Mouse (Mus musculus) midbrain, embryonic 16.5 days (tissue): ENCODE measurements around the gene Psme1. TPM values are rescaled to one million over a fixed set of nuclear protein-coding genes. Genes with fewer than 3 reads are reported as not detected.

Experiments
- ATAC-seq: fragments of 200-750 bp; cut with Nextera tagmentation; 2 replicates; pipeline ENCODE4 v1.8.0; 2017; ENCODE audit warnings: moderate TSS enrichment
- H3K27ac ChIP-seq: fragments of 300-500 bp; sonication (generic); 2 replicates; pipeline ENCODE4 v1.5.1; 2014; ENCODE audit warnings: mild to moderate bottlenecking, low read length, mixed read lengths
- H3K27me3 ChIP-seq: fragments of 300-500 bp; sonication (generic); 2 replicates; pipeline ENCODE4 v1.6.1; 2014; ENCODE audit warnings: low read depth, low read length, mixed read lengths; ENCODE audit not compliant: control insufficient read depth, insufficient read depth
- H3K36me3 ChIP-seq: fragments of 300-500 bp; sonication (generic); 2 replicates; pipeline ENCODE4 v1.6.1; 2014; ENCODE audit warnings: mild to moderate bottlenecking, low read length, moderate library complexity, mixed read lengths; ENCODE audit not compliant: control insufficient read depth, insufficient read depth
- H3K4me1 ChIP-seq: fragments of 300-500 bp; sonication (generic); 2 replicates; pipeline ENCODE4 v1.6.1; 2014; ENCODE audit warnings: mild to moderate bottlenecking, low read length, mixed read lengths; ENCODE audit not compliant: control insufficient read depth, insufficient read depth
- H3K4me2 ChIP-seq: fragments of 300-500 bp; sonication (generic); 2 replicates; pipeline ENCODE4 v1.6.1; 2014; ENCODE audit warnings: mild to moderate bottlenecking, low read length, mixed read lengths
- H3K4me3 ChIP-seq: fragments of 300-500 bp; sonication (generic); 2 replicates; pipeline ENCODE4 v1.5.1; 2014; ENCODE audit warnings: low read depth, mild to moderate bottlenecking, low read length, moderate library complexity, mixed read lengths
- H3K9ac ChIP-seq: fragments of 300-500 bp; sonication (generic); 2 replicates; pipeline ENCODE4 v1.6.1; 2014; ENCODE audit warnings: low read depth, low read length, mixed read lengths
- H3K9me3 ChIP-seq: fragments of 300-500 bp; sonication (generic); replicated peaks from 2 replicates; pipeline ENCODE4 v1.6.1; 2014; ENCODE audit warnings: mild to moderate bottlenecking, low read length, mixed read lengths; ENCODE audit not compliant: control insufficient read depth, poor library complexity, severe bottlenecking
- WGBS: fragments of 180-500 bp; shearing (Covaris S2); extraction: QIAGEN DNeasy Blood & Tissue Kit; methylation state at CpG from one replicate; pipeline ENCODE4 v1.1.7; 2014; 5-methylcytosine and 5-hydroxymethylcytosine counted together
- polyA plus RNA-seq: library from polyadenylated mRNA; unstranded; fragments of >200 nt; fragmentation: Nextera tagmentation; extraction: Ambion mirVana; gene quantifications from 2 replicates; pipeline ENCODE4 v1.2.1, GENCODE M21; 2015

The Psme1 gene
- polyA plus RNA-seq, 1 experiment from 2014 or later, result 262 TPM

DNA sequence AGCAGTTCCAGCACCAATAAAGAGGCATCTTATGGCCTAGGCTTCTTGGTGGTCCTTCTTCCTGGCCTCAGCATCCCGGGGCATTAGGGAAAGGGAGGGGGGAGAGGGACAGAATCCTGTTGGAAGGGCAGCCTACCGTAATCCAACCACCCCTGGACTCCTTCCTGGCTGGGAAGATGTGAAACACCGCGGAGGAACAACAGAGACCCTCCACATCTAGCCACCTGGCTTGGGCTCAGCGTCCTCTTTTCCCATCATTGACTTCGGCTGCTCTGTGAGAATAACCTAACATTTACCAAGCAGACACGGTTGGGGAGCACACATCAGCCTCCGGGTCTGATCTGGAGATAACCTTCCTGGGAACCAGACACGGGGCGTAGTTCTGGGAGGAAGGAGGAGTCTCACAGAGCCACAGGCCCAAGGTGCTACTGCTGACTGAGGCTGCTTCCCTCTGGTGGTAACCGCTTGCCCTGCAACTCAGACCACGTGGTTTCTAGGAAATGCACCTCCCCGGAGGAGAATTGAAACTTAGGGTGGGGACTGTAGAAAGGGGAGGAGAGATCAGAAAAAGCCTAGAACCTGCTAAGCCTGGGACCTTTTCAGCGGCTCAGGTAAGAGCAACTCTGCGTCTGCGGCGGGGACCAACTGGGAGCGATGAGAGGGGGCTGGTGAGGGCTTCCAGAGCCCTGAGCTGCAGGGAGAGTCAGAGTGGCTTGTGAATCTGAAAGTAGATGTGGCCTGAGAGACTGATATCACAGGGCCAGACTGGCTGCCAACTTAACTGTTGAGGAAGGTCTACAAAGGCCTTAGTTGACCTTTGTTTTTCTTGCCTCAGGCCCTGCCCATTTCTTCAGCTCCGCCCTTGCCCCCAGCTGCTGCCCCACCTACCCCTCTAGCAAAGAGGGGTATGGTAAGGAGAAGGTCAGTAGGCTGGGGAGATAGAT, 26.0 kb downstream of the Psme1 start:
- Histone ChIP-seq H3K36me3 (peaks cover 45% of the 10 kb centered on the region), H3K9ac (peak overlapping the region; percentile 41; the same call in 1 of the 2 replicates), H3K9me3 (no peaks in the 10 kb centered on the region), H3K4me2 (peak overlapping the region; percentile 50), H3K27me3 (no peaks in the 10 kb centered on the region), H3K27ac (peak overlapping the region; percentile 28; the same call in 1 of the 2 replicates), H3K4me1 (peaks cover 7% of the 10 kb centered on the region; the same call in 1 of the 2 replicates), H3K4me3 (peak overlapping the region; percentile 28)
- 23% methylated on average over 19 of the region's 19 CpGs for WGBS
- ATAC-seq, result peak; percentile 88

DNA sequence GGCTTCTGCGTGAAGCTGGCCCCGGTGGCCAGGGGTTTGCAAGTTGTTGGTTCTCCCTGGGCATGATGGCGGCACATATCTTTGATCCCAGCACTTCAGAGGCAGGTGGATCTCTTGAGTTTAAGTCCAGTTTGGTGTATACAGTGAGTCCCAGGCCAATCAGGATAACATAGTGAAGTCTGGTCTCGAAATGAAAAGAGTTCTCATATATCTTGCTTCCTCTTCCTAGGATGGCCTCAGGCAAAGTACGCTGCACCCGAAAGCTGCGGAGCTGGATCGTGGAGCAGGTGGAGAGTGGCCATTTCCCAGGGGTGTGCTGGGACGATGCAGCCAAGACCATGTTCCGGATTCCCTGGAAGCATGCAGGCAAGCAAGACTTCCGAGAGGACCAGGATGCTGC, 26.9 kb downstream of the Psme1 start:
- Histone ChIP-seq H3K9me3 (no peaks in the 10 kb centered on the region), H3K4me1 (peaks cover 7% of the 10 kb centered on the region; the same call in 1 of the 2 replicates), H3K4me3 (no peak overlapping the region), H3K9ac (no peak overlapping the region), H3K36me3 (peaks cover 43% of the 10 kb centered on the region), H3K27ac (no peak overlapping the region), H3K27me3 (no peaks in the 10 kb centered on the region), H3K4me2 (no peak overlapping the region)
- WGBS, result 94% methylated on average over 11 of the region's 11 CpGs
- ATAC-seq, result no peak

DNA sequence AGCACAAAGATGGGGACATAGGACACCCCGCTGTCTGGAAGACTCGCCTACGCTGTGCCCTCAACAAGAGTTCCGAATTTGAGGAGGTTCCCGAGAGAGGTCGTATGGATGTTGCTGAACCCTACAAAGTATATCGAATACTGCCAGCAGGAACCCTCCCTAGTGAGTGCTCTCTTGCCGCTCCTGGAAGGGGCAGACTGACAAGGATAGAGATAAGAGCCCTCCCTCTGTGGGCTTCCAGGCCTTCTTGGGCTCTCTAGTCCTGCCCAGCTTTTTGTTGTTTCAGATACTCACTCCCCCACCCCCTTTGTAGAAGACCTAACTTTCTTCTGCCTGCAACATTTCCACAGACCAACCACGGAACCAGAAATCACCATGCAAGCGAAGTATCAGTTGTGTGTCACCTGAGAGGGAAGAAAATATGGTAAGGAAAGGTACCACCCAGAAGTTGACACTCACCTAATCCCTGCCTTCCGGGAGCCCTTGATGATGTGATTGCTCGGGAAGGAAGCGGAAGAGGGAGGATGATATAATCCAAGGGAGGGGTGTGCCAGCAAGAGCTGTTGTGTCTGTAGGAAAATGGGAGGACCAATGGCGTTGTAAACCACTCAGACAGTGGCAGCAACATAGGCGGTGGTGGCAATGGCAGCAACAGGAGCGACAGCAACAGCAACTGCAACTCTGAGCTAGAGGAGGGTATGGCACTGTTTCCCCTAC, 28.0 kb downstream of the Psme1 start:
- Histone ChIP-seq H3K4me2 (no peak overlapping the region), H3K4me1 (peaks cover 7% of the 10 kb centered on the region; the same call in 1 of the 2 replicates), H3K9me3 (no peaks in the 10 kb centered on the region), H3K27me3 (no peaks in the 10 kb centered on the region), H3K36me3 (peaks cover 38% of the 10 kb centered on the region), H3K9ac (no peak overlapping the region), H3K27ac (no peak overlapping the region), H3K4me3 (no peak overlapping the region)
- no peak for ATAC-seq
- 97% methylated on average over 16 of the region's 16 CpGs for WGBS

DNA sequence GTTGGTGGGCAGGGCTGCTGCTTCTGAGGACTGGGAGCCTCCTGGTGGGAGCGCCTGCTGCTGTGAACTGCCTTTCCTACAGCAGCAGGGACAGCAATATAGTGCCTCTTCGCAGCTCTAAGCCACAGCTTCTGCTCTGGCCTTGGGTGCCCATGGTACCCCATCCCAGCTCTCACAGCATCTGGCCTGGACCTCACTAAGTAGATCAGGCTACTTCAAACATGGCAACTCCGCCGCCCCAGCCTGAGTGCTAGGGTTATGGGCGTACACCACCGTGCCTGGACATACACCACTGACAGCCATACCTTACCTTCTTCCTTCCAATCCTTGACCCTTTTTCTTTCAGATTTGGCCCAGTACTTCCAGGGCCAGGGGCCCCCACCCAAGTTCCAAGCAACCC, 30.4 kb downstream of the Psme1 start:
- Histone ChIP-seq H3K4me2 (no peak overlapping the region), H3K9ac (no peak overlapping the region), H3K4me1 (peaks cover 7% of the 10 kb centered on the region; the same call in 1 of the 2 replicates), H3K27ac (no peak overlapping the region), H3K9me3 (no peaks in the 10 kb centered on the region), H3K36me3 (peaks cover 24% of the 10 kb centered on the region), H3K27me3 (no peaks in the 10 kb centered on the region), H3K4me3 (no peak overlapping the region)
- ATAC-seq, result no peak
- 96% methylated on average over 6 of the region's 6 CpGs for WGBS

GRCm38 (mm10) chr14:55613346-55613745, 35.4 kb downstream of the Psme1 start:
- Histone ChIP-seq H3K4me1 (no peaks in the 10 kb centered on the region), H3K4me3 (no peak overlapping the region), H3K9me3 (no peaks in the 10 kb centered on the region), H3K27me3 (no peaks in the 10 kb centered on the region), H3K36me3 (0 out of 2 replicates have a peak, but pooled peaks cover 5% of the 10 kb centered on the region), H3K4me2 (no peak overlapping the region), H3K9ac (no peak overlapping the region), H3K27ac (no peak overlapping the region)
- WGBS, result 63% methylated on average over 6 of the region's 6 CpGs
- ATAC-seq, result no peak

DNA sequence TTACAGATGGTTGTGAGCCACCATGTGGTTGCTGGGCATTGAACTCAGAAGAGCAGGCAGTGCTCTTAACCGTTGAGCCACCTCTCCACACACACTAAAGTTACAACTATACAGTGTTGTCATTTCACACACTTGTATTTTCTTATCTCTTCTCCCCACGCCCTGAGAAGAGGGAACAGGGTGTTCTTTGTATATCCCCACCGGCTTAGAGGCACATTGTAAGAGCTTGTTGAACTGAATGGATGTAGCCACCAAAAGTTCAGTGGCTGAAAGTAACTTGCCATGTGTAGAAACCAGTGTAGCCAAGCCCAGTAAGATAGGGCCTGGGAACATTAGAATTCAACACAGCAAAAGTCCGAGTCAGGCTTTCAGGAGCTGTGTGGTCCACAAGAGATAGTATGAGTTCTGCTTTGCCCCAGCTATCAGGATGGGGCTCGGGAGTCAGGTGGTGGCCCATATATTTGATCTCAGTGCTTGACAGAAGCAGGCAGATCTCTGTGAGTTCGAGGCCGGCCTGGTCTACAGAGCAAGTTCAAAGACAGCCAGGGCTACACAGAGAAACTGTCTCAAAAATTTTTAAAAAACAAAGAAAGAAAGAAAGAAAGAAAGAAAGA, 36.7 kb downstream of the Psme1 start:
- Histone ChIP-seq H3K4me2 (no peak overlapping the region), H3K4me1 (no peaks in the 10 kb centered on the region), H3K9ac (no peak overlapping the region), H3K4me3 (no peak overlapping the region), H3K27ac (no peak overlapping the region), H3K9me3 (no peaks in the 10 kb centered on the region), H3K36me3 (no peaks in the 10 kb centered on the region), H3K27me3 (no peaks in the 10 kb centered on the region)
- 83% methylated on average over 7 of the region's 7 CpGs for WGBS
- ATAC-seq, result no peak

DNA sequence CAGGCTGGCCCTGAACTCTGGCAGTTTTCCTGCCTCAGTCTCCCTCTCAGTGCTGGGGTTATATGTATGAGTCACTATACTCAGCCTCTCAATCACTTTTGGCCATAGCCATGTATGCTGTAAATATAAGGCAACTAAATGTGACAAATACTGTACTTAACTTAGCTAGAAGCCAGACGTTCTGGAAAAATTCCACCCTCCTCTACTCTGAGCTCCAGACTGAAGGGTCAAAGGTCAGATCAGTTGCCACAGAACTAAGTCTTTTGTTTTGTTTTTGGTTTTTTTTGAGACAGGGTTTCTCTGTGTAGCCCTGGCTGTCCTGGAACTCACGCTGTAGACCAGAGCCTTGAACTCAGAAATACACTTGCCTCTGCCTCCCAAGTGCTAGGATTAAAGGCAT, 38.0 kb downstream of the Psme1 start:
- H3K4me2 ChIP-seq, result no peak overlapping the region
- H3K36me3 ChIP-seq, result no peaks in the 10 kb centered on the region
- H3K9ac ChIP-seq, result no peak overlapping the region
- no peak overlapping the region for H3K4me3 ChIP-seq
- WGBS, result 51% methylated on average over 2 of the region's 2 CpGs
- no peak for ATAC-seq
- no peaks in the 10 kb centered on the region for H3K9me3 ChIP-seq
- H3K27me3 ChIP-seq, result no peaks in the 10 kb centered on the region
- no peaks in the 10 kb centered on the region for H3K4me1 ChIP-seq
- no peak overlapping the region for H3K27ac ChIP-seq

DNA sequence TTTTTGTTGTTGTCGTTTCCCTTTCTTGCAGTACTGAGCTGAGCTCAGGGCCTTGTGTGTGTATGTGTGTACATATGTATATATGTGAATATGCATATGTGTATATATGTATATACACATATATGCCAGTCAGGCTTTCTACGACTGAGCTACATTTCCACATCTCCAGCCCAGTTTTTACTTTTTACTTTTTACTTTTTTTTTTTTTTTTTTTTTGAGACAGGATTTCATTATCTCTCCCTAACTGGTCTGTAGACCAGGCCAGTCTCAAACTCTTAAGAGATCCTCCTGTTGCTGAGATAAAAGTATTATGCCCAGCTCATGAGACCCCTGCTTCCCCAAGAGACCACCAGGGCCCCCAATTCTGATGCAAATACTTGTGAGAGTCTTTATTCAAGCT, 38.9 kb downstream of the Psme1 start:
- no peak for ATAC-seq
- Histone ChIP-seq H3K4me3 (no peak overlapping the region), H3K9me3 (no peaks in the 10 kb centered on the region), H3K9ac (no peak overlapping the region), H3K27me3 (no peaks in the 10 kb centered on the region), H3K36me3 (no peaks in the 10 kb centered on the region), H3K27ac (no peak overlapping the region), H3K4me2 (no peak overlapping the region), H3K4me1 (no peaks in the 10 kb centered on the region)
- 85% methylated on average over 2 of the region's 2 CpGs for WGBS
